Mouse (Mus musculus) neutrophil, adult 59 days (primary cell): ENCODE measurements around the gene Rnase2b. TPM values are rescaled to one million over a fixed set of nuclear protein-coding genes. Genes with fewer than 3 reads are reported as not detected.

Experiments used
- total RNA-seq, 2 experiments: library from RNA; stranded (reverse); gene quantifications; 1 replicate in 1 of 2; 2 replicates in 1 of 2; pipeline ENCODE4 v1.2.4; 2023

Rnase2b gene
- total RNA-seq: 1 to 10 TPM in 1 of 2 experiments, under 1 TPM in 1; 0.88 to 1.3 TPM

GRCm38 (mm10) chr14:51161976-51162375 lies at the start of gene Rnase2b:
Gene Rnase2b, plus strand, starts transcription at chr14:51162260.

GRCm38 (mm10) chr14:51113916-51114560 lies 48.0 kb upstream of the Rnase2b start, which contains the start of gene Eddm3b:
Gene Eddm3b, plus strand, starts transcription at chr14:51114426.

GRCm38 (mm10) chr14:51146685-51147084 lies 15.4 kb upstream of the Rnase2b start, which contains the start of gene Rnase1:
Gene Rnase1, minus strand, starts transcription at chr14:51146785.

GRCm38 (mm10) chr14:51199098-51200023 lies 37.3 kb downstream of the Rnase2b start, which contains the start of gene Ang2:
Gene Ang2, minus strand, starts transcription at chr14:51199148.

GRCm38 (mm10) chr14:51203115-51203514 lies 41.1 kb downstream of the Rnase2b start, which contains the start of gene Ear14:
Gene Ear14, plus strand, starts transcription at chr14:51203391.

Other genes starting within 250 kb of the Rnase2b start
- 10 to 100 TPM; 19.2 to 25.5 TPM for gene Osgep, start 237.4 kb upstream of the Rnase2b start, total RNA-seq
- 10 to 100 TPM; 18.4 to 22.9 TPM for gene Apex1, start 237.3 kb upstream of the Rnase2b start, total RNA-seq
- gene Pip4p1, start 231.4 kb upstream of the Rnase2b start, total RNA-seq: 10 to 100 TPM; 54.5 to 86.3 TPM
- 10 to 100 TPM; 65.2 to 70.9 TPM for gene Pnp, start 231.2 kb upstream of the Rnase2b start, total RNA-seq
- gene Gm49342, start 217.7 kb upstream of the Rnase2b start, total RNA-seq: 10 to 100 TPM; 67.9 to 80.1 TPM
- gene Pnp2, start 206.3 kb upstream of the Rnase2b start, total RNA-seq: 1 to 10 TPM; 5.8 to 7.4 TPM
- under 1 TPM in 1 of 2 experiments, not detected in 1; 0.22 TPM for gene Rnase10, start 154.5 kb upstream of the Rnase2b start, total RNA-seq
- gene Rnase9, start 120.4 kb upstream of the Rnase2b start, total RNA-seq: not detected
- gene Rnase11, start 112.1 kb upstream of the Rnase2b start, total RNA-seq: not detected
- 1 to 10 TPM; 1.0 to 2.2 TPM for gene Rnase12, start 104.6 kb upstream of the Rnase2b start, total RNA-seq
- not detected for gene Olfr750, start 87.8 kb upstream of the Rnase2b start, total RNA-seq
- gene Rnase4, start 71.2 kb upstream of the Rnase2b start, total RNA-seq: 1 to 10 TPM; 6.5 to 7.8 TPM
- gene Ang, start 71.1 kb upstream of the Rnase2b start, total RNA-seq: 1 to 10 TPM; 5.4 to 6.6 TPM
- gene Eddm3b, start 47.8 kb upstream of the Rnase2b start, total RNA-seq: not detected
- 10 to 100 TPM; 32.8 to 50.5 TPM for gene Rnase6, start 38.4 kb upstream of the Rnase2b start, total RNA-seq
- not detected for gene Rnase1, start 15.5 kb upstream of the Rnase2b start, total RNA-seq
- gene Ang2, start 36.9 kb downstream of the Rnase2b start, total RNA-seq: not detected
- gene Ear14, start 41.1 kb downstream of the Rnase2b start, total RNA-seq: not detected
- 10 to 100 TPM; 38.2 to 59.1 TPM for gene Rnase2a, start 93.9 kb downstream of the Rnase2b start, total RNA-seq
- gene Gm7247, start 199.5 kb downstream of the Rnase2b start, total RNA-seq: not detected
- gene Vmn2r88, start 248.6 kb downstream of the Rnase2b start, total RNA-seq: not detected